Mouse (Mus musculus): ENCODE measurements around the gene Kat14.
"Not testable (repeated sequence)": the region's sequence is repeated elsewhere in the genome, so short reads cannot be mapped to it uniquely, and the experiment has no call there.

Kat14 gene

GRCm38 (mm10) chr2:144368400-144369019 is at the start of gene Kat14, which contains the start of gene Pet117:
Gene Kat14 (plus strand): TSS chr2:144368983.
Gene Pet117 (plus strand): TSS chr2:144368996.
- peak; percentile 95 to 97 for DNase-seq (ENCODE audit: low spot score in 2 of 2)

GRCm38 (mm10) chr2:144324218-144324617 is 44.6 kb upstream of the Kat14 start:
- no peak for DNase-seq (ENCODE audit: low spot score in 2 of 2)

GRCm38 (mm10) chr2:144329451-144329850 is 39.3 kb upstream of the Kat14 start:
- DNase-seq (ENCODE audit: low spot score in 2 of 2): no peak

DNA sequence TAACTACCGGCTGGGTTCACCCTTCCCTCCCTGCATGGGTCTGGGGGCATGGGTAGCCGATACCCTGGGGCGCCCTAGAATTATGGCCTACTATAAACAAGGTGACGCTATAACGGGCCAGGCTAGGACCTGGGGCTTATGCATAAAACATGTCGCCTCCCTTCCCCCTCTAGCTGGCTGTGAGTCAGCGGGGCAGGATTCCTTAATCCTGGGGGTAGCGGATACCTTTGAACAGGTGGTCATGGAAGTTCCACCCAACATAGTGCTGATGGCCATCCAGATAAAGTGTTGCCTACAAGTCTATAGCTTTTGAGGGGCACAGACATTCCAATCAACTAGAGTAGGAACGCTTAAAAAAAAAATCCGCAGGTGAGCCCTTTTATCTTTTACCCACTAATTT is 38.8 kb upstream of the Kat14 start:
- no peak for DNase-seq (ENCODE audit: low spot score in 2 of 2)

DNA sequence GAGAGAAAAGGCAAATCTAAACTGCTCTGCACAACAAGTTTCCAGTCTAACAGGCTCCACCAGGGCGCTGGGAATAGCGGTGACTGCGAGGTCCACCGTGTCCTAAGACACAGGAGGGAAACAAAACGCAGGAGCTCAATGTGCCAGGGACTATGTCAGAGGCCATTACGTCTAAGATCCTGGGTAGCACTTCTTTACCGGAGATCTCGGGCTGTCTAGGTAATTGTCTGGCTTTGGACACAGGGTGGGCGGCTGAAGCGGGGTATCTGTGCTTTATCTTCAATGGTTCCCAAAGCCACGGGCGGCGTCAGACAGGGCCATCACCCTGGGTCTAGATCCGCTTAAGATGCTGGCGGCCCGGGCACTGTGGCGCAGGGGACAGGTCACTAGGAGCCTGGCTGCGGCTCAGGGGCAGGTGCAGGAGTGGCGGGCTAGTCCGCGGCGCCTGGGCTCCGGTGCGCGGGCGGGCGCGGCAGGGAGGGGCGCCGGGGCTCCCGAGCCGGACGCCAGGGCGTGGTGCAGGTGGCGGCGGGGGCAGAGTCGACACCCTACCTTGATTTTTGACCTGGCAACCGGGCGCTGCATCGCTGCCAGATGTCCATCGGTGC is 38.3 kb upstream of the Kat14 start:
- DNase-seq (ENCODE audit: low spot score in 2 of 2): peak in 1 of 2 experiments; percentile 23

DNA sequence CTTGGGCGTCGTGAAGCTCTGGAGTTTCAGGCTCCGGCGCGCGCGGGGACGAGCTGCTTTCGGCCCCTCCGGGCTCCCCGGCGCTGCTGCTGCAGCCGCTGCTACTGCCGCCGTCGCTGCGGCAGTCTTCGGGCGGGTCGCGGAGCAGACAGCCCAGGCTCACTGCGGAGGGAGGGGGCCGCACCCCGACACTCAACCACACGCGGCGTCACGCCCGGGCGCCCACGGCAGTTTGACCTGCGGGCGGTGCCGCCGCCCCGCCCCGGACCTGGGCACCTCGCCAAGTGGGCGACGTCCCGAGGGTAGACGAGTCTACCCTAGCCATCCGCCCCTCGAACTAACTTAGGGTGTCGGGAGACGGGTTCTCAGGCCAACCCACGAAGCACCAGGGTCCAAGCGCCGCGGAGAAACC is 37.8 kb upstream of the Kat14 start:
- DNase-seq (ENCODE audit: low spot score in 2 of 2): peak in 1 of 2 experiments; percentile 29

DNA sequence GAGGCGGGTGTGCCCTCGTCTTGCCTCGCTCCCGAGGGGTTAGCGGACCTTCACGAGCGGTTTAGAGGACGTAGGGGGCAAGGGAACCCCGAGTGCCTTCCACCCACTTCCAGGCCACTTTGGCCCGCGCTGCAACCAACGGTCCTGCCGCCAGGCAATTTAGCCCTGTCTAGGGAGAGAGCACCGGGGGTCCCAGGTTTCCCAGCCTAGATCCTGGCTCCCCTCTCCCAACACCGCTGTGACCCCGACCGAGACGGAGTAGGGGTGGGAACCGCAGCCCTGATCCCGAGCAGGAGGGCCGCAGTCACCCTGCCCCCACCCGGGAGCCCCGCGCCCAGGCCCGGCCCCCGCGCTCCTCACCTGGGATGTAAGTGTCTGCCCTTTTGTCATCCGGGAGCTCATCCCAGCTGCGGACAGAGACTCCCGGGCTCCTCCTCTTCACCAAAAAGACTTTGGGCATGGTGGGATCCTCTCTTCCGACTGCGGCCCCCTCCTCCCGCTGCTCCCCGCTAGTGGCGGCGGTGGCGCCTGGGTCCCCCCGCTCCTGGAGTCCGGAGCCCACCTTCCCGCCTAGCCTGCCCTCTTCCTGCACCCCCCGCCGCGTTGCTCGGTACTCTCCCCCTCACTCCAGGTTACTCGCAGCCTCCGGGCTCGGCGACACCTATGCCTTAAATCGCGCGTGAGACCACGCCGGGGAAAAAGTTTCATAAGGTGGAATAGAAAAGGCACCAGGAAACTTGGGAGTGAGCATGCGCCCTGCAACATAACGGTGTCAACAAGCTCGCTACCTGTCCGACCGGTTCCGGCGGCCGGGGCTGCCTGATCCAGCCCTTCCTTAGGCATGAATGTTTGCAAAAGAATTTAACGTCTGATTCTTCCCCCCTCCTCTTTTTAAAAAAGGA is 37.1 kb upstream of the Kat14 start, which contains the start of gene Ovol2:
Ovol2 (minus strand) TSS at position 746 of the 902 bp plus-strand sequence.
- DNase-seq (ENCODE audit: low spot score in 2 of 2): peak; percentile 75 to 77

DNA sequence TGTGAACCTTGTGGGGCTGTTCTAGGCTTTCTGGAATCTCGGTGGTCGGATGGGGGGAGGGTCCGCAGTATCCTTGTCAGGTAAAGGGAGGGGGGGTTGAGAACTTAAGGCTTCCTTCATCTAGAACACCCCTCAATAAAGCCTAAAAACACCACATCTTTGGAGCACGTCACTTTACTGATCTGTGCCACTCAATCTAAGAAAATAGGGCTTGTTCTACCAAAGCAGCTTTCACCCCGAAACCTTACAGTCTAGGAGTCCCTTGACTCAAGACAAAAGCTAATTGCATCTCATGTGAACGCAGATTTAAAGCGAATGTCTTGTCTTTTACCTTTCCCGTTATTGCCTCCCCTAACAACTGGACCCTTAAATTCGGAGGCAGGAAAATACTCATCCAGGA is 36.3 kb upstream of the Kat14 start:
- DNase-seq (ENCODE audit: low spot score in 2 of 2): no peak

- peak in 1 of 2 experiments; percentile 10 for DNase-seq (ENCODE audit: low spot score in 2 of 2)
Observed at GRCm38 (mm10) chr2:144333138-144333842, 35.5 kb upstream of the Kat14 start.

DNA sequence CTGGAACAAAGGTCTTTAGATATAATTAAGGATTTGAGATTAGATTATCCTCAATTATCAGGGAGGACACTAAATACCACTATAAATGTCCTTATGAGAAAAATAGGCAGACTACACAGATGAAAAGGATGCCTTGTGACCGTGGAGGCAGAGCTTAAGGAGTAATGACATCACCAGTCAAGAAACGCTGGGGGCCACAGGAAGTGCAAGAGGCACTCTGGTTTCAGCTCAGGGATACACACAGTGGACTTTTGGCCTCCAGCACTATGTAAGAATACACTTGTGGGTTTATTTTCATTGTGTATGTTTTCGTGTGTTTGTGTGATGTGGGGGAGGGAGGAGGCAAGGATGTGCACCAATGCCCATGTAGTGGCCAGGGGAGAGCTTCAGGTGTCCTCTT is 31.6 kb upstream of the Kat14 start:
- no peak for DNase-seq (ENCODE audit: low spot score in 2 of 2)

DNA sequence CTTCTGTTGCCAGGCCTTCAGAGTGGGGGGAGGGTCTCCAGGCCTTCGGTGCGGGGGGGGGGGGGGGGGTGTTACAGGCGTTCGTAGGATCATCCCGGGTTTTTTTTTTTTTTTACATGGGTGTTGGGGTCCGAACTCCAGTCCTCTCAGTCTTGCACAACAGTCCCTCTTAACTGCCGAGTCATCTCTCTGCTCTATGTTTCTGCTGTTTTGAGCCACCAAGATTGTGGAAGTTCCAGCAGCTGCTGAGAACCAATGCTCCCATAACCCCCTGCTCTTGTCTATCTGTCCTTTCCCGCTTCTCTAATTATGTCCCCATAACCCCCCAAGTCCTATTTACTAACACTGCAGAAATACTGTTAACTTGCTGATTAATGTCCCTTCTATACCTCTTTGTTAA is 31.1 kb upstream of the Kat14 start:
- DNase-seq (ENCODE audit: low spot score in 2 of 2): no peak

- not testable (repeated sequence) for DNase-seq (ENCODE audit: low spot score in 2 of 2)
Observed at GRCm38 (mm10) chr2:144338149-144338548, 30.6 kb upstream of the Kat14 start.

- DNase-seq (ENCODE audit: low spot score in 2 of 2): no peak
Observed at GRCm38 (mm10) chr2:144343158-144343557, 25.6 kb upstream of the Kat14 start.

- DNase-seq (ENCODE audit: low spot score in 2 of 2): no peak
Observed at GRCm38 (mm10) chr2:144348525-144348924, 20.3 kb upstream of the Kat14 start.

GRCm38 (mm10) chr2:144352843-144353242 is 15.9 kb upstream of the Kat14 start:
- no peak for DNase-seq (ENCODE audit: low spot score in 2 of 2)

- no peak for DNase-seq (ENCODE audit: low spot score in 2 of 2)
Observed at GRCm38 (mm10) chr2:144369020-144369421, 238 bp downstream of the Kat14 start.

DNA sequence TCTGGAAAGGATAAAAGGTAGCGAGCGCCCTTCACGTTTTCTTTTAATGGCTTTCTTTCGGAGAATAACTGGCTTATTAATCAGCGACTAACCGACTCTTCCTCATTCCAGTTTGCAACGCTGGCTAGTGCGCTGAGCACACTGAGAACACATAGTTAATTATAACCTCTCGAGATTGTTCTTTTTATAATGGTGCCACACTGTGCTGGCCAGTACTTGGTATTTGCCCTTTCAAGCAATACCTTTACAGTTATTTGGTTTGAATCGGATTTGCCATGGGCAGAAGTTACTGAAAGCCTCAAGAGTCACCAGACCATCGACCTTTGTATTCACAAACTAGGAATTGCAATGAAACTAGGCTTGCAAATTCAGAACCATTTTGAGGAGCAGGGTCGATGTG is 728 bp downstream of the Kat14 start:
- no peak for DNase-seq (ENCODE audit: low spot score in 2 of 2)

DNA sequence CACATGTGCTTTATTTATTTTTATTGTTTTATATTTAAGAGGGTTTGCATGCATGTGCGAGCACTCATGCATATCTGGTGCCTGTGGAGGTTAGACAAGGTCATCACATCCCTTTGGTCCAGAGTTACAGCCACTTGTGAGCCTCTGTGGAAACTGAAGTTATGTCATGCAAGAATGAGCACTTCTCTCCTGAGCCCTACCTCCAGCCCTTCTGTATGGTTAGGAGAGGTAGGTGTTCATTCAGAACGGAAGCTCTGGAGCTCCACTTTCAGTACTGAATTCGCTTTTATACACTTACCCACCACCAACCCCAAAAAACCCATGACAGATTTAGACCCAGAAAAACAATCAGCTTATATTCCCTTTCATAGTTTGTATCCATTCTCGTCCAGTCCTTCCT is 2.8 kb downstream of the Kat14 start:
- no peak for DNase-seq (ENCODE audit: low spot score in 2 of 2)

DNA sequence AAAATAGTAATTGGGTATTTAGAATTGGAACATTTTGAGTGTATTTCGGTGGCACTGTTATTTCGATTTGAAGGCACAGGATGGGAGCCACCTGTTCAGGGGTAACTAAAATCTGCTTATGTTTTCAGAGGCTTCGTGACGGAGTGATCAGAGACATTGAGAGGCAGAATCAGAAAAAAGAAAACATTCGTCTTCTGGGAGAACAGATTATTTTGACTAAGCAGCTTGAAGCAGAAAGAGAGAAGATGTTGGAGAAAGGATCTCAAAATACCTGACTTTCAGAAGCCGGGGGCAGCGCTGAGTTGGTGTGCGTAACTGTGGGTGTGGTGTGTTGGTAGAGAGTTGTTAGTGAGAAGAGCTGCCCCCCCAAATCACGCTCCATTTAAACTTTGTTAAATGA is 4.3 kb downstream of the Kat14 start:
- no peak for DNase-seq (ENCODE audit: low spot score in 2 of 2)

DNA sequence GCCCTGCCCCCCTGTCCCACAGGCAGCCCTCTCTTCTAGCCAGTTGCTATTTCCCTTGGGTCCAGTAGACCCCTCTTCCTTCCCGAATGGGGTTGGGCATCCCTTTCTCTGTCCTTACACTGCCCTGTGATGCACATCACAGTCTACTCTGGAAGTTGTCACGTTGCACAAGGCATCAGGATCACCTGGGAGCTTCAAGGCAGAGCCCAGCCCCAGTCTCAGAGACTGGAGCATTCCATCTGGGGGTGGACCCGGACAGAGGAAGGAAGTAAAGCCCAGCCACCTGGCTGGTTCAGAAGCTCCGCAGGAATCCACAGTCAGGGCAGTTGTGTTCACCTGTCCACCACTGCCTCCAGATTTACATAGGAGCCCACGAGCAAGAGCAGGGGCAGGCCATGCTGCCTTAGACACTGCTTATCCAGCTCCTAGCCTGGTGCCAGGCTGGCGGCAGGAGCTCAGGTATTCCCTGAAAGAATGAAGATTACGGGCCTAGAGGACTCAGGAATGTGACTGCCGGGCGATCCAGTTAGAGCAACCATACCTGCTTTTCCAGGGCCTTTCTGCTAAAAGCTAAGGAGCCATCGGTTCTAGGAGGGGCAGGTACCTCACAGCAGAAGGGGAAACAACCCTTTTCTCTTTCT is 6.4 kb downstream of the Kat14 start:
- DNase-seq (ENCODE audit: low spot score in 2 of 2): no peak

- no peak for DNase-seq (ENCODE audit: low spot score in 2 of 2)
Observed at GRCm38 (mm10) chr2:144381293-144381692, 12.5 kb downstream of the Kat14 start.

All from urinary bladder, postnatal 36 days (tissue).